Mouse (Mus musculus): ENCODE results near the gene Med12l.

Gene Med12l

DNA sequence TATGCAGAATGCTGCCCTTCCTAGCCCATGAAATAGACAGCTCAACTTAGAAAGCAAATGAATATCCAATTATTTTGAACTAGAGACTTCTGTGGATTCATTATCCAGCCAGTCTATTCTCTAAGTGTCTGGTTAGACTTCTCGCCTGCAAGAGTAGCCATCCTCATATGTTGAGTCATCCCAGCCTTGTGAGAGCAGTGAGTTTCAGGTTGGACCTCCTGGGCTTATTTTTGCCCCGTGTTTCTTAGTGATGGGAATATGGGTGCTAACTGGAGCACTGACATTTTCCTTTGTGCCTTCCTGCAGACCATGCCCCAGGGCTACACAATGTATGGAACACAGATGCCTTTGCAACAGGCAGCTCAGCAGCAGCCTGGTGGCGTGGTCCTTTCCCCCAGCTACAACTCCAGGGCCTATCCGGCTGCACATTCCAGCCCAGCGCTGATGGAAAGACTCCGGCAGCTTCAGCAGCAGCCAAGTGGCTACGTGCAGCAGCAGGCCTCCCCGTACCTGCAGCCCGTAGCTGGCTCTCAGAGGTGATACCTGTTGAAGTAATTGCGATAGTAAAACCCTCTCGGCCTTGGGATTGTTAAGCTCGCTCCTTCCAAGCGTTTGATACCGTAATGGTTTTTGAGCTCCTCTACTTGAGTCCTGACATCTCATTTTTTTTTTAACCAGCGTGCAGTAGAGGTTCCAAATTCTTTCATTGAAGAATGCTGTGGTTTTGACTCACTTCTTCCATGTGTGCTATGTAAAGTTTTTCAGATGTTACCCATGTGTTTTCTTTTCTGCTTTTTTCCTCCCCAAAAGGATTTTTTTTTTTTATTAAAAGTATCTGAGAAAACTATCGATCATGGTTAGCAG is 290.3 kb downstream of the Med12l start:
- DNase-seq (ENCODE audit: extremely low read depth, insufficient read length, low spot score), result peak; percentile 87

DNA sequence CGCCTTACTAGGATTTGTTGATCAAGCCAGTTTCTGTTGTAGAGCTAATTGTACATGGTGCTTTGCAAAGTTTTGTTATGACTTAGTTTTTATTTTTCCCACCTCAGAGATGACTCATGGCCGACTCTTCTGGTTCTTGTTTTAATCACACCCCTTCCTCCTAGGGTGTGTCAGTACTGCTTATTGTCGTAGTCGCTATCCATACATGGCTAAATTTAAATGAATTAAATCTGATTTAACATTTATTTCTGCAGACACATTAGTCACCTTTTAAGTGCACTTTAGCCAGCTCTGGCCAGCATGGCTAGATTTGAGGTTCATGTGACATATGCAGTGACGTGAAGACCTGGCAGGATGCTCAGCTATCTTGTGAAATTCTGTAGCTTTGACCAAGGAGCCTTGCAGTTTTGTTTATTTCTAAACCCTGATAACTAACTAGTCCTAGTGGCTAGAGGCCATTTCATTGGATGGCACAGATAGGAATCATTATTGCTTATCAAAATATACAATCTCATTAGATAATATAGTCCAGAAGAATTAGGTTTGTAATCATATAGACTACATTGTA is 291.0 kb downstream of the Med12l start:
- peak; percentile 70 for DNase-seq (ENCODE audit: extremely low read depth, insufficient read length, low spot score)

DNA sequence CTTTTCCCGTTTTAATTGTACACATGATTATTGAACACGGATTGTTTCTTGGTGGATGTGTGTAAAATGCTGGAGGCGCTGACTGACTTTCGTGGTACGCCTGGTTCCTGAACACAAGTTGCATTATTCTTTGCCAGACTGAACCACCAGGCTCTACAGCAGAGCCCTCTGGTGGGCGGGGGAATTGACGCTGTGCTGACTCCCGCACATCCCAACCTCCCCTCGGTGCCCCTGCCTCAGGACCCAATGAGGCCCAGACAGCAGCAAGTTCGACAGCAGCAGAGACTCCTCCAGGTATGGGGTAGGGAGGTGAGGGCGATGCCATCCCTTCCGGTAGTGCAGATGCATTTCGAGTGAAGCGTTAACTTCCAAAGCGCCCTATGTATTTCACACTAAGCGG is 292.0 kb downstream of the Med12l start:
- DNase-seq (ENCODE audit: extremely low read depth, insufficient read length, low spot score), result no peak

DNA sequence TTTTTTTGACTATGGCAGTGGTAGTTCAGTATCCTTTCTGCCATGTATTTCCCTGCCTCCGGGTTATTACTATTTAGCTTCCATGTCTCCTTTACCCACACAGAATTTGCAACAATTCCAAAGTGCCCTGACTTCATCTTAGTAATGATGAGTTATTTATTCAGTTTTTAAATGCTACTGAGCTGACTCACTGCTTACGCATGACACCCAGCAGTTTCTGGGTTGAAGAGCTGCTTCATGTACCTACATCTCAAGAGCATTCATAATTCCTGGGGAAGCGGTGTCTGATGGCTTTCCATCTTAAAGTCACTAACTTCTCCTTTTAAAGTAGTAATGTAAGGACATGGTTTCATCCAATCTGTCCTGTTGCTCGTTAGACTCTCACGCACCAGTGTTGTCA is 299.3 kb downstream of the Med12l start:
- DNase-seq (ENCODE audit: extremely low read depth, insufficient read length, low spot score), result peak; percentile 26

DNA sequence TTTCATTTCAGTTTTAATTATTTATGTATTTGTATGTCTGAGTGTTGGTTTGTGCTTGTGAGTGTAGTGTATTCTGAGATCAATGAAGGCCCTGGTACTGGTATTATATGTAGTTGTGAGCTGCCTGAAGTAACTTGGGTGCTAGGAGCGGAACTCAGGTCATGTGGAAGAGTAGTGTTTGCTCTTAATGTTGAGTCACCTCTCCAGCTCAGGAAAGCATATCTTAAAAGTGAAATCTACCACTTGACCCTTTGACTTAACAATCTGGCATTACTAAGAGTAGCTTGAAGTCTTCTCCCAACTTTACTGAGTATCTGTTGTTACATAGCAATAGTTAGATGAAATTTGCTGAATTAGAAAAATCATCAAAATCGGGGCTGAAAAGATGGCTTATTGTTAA is 299.9 kb downstream of the Med12l start:
- DNase-seq (ENCODE audit: extremely low read depth, insufficient read length, low spot score), result no peak

DNA sequence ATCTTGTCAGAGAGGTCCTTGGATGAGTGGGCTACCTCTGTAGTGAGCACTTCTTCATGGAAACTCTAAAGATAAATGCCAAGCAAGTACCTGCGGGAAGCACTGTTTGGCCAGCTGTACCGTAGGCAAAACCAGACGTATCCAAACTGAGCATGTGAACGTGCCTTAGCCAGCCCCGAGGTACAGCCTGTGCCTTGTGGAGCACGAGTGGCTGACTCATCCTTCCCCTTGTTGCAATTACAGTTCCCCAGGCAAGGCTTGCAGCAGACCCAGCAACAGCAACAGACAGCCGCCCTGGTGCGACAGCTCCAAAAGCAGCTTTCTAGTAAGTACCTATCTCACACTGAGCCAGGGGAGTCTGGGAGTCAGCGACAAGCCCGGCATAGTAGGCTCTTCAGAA is 307.0 kb downstream of the Med12l start:
- peak; percentile 59 for DNase-seq (ENCODE audit: extremely low read depth, insufficient read length, low spot score)

DNA sequence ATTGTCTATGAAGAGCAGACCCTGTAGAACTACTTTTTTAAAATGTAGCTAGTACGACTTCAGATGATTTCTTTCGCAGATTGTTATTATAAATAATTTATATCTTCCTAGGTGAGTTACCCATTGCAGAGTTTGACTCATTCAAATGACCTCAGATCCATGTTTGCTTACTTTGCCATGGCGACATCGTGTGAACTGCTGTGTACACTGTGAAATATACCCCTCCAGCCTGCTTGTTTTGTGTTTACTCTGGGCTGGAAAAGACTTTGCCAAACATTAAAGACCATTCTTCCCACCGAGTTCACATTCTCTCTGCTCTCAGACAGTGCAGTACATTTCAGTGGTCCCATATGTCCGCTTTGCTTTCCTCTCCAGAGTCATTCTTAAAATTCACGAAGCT is 310.5 kb downstream of the Med12l start:
- DNase-seq (ENCODE audit: extremely low read depth, insufficient read length, low spot score), result no peak

DNA sequence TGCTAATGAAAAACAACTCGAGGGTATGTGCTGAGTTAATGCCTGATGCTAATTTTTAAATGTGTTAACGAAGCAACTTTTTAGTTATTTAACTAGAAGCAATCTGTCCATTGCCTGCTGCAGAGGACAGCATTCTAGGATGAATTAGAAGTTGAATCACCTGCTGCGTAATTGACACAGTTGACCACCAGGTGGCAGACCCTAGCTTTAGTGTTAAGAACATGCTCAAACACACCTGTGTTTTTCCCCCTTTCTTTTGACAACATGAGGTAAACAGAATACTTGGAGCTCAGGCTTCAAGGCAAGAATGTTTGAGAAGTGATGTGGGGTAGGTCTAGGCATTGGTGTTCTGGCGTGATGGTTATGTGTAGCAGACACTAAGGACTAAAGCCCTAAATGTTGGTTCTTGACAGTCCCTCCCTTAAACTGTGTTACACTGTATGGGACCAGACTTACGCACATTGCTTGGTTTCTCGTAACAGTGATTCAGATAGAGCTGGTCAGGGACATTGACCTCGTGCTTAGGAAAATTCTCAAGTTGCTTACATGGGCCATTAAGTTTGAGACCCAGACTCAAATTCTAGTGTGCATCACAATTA is 315.8 kb downstream of the Med12l start:
- DNase-seq (ENCODE audit: extremely low read depth, insufficient read length, low spot score), result peak; percentile 16

DNA sequence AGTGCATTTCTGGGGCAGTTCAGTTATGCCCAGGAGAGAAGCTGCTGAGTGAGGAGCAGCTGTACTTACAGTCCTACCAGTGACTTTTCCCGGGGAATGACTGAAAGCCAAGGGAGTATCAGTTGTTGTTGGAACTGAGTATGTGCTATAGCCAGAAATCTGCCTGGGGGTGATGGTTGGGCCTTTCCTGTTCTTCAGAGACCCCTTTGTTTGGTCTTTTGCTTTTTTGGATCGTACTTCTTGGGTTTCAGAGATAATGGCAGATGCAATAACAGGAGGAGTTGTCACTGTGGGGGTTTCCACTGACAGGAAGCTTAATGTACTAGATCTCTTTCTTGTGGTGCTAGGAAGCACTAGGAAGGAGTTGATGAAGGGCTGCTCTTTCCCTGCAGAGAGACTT is 322.9 kb downstream of the Med12l start:
- DNase-seq (ENCODE audit: extremely low read depth, insufficient read length, low spot score), result no peak

DNA sequence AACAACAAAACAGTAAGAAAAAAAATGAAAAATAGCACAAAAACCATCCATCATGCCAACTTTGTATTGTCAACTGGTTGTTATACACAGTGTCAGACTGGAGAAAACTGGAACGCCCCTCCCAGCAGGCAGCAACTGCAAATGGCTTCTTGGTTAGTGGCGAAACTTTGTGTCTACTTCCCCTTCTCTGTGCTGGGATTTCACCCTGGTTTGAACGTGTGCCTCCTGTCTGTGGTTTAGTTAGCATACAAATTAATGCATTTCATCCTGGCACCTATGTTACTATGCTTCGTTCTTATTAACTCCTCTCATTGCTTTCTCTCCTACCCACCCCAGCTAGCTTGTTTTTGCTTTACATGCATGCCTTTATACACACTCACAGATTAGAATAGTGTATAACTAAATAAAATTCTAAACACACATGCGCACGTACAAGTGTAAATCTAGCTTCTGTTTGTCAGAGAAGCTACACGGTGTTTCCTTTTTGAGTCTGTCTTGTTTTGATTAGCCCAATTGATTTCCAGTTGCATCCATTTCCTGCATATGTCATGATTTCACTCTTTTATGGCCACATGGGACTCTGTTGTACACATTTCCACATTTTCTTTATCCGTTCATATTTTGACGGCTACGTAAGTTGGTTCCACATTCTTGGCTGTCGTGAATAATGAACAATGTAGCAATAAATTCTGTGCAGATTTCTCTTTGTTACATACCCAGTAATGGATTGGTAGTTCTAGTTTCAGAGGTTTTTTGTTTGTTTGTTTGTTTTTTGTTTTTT is 336.2 kb downstream of the Med12l start:
- no peak for DNase-seq (ENCODE audit: extremely low read depth, insufficient read length, low spot score)

DNA sequence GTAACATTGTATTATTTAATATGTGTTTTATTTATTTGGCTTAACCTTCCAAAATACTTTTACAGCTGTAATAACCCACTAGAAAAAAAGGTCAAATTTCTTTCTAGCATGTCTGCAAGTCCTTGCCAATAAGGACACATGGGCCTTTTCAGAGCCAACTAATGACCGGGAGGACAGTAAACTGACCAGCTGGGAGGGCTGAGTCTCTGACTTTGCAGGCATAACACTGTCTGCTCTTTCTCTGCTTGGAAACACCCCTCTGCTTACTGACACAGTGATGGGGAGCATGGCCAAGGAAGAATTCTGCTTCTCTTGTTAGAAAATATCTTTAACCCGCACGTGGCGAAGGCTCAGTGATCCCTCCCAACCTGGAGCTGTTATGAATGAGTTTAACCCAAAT is 337.4 kb downstream of the Med12l start:
- no peak for DNase-seq (ENCODE audit: extremely low read depth, insufficient read length, low spot score)

DNA sequence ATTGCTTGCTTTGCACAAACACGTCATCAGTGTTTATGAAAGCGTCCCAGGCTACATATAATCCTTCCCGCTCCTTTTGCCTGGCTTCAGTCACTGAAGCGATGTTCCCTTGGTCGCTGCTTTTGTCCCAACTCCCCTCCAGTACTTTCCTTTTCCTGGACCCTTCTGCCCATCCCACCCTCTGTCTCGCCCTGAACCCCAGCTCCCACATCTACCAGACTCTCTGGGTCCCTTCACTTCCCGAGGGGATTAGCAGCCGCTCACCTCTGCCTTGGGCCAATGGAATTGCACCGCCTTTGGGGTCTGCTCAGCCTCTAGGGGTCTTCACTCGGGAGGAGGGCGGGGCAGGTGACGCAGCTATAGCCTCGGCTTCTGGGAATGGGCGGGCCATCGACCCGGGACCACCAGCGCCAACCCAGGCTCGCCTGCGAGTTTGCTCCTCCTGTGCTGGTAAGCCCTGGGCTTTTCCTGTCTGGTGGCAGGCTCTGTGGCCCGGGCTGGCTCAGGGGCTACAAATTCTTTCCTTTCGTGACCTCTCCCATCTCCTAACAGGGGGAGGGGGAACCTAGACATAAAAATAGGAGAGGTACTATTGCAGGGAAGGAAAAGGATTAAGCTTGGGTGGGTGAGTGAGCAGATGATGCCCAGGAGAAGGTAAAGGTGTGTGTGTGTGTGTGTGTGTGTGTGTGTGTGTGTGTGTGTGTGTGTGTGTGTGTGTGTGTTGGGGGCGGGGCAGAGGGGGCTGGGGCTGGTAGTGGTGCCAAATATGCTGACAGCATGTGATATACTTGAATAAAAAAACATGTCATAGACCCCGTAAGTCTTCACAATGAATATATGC is 338.7 kb downstream of the Med12l start, which contains the start of gene Igsf10:
TSS of gene Igsf10 (minus strand) at position 330 of the 841 bp plus-strand sequence.
- DNase-seq (ENCODE audit: extremely low read depth, insufficient read length, low spot score), result peak; percentile 4

DNA sequence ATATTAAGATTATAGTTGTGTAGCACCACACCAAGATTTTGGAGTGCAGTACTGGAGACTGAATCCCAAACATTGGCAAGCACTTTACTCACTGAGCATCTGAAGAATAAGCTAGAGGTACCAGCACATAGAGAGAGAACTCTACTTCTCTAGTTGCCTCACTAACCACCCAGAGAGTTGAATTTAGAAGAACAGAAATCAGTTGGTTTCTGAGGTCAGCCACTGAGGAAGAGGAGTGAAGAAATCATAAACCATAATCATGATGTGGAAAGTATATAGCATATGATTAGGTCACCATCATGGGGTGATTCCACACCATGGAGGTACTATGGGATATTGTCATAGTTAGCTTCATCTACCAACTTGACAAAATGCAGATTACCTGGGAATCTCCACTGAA is 346.1 kb downstream of the Med12l start:
- no peak for DNase-seq (ENCODE audit: extremely low read depth, insufficient read length, low spot score)

DNA sequence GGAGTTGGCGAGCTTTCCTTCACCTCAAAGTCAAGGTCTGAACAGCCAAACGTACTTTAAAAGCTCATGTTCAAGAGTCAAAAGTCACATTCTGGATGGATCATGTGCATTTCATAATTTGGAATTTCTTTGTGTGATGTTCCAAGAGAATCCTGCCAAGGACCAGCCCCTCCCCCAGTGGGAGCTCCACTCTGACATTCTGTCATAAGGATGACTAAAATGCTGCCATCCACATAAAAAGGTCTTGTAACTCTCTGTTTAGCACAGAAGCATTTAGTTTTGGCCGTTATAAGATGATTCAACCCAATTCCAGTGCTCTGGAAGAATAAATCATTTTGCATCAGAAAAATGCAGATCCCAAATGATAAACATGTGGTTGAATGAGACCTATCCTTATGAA is 348.5 kb downstream of the Med12l start:
- DNase-seq (ENCODE audit: extremely low read depth, insufficient read length, low spot score), result peak; percentile 5

DNA sequence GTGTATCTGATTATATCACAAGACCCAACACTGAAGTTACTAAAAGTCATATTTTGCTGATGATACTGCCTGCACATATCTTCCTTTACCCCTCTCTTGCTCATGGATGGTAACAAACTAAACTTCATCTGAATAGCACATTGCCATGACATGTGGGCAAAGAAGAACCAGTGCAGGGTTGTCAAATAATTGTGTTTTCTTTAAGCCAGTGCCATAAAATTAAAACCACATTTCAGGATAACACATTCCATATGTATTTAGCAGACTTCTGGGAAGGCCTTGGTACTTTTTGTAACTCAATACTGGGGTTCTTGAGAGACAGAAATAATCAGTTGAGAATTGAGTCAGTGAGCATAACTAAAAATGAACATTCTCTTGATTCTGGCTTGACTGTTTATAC is 354.5 kb downstream of the Med12l start:
- no peak for DNase-seq (ENCODE audit: extremely low read depth, insufficient read length, low spot score)

DNA sequence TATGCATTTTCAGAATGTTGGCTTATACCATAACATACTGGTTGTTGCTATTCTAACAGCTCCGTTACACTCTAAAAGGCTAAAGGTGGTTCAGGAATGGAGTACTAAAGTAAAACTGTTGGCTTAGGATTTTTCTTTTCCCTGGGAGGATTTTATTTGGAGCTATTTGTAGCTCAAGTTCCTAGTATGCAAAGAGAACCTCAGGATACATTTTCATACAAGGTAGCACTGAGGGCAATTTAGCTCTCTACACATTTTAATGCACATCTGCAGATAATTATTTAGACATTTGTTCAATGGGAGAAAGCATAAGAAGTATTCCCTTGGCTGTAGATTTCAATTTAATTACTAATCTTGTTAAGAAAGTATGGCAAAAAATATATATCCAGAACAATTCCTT is 356.3 kb downstream of the Med12l start:
- DNase-seq (ENCODE audit: extremely low read depth, insufficient read length, low spot score), result no peak

Data from 3134 (cell line).